ENCODE assay signal across 35 mouse cellular contexts in the genomic region with DNA sequence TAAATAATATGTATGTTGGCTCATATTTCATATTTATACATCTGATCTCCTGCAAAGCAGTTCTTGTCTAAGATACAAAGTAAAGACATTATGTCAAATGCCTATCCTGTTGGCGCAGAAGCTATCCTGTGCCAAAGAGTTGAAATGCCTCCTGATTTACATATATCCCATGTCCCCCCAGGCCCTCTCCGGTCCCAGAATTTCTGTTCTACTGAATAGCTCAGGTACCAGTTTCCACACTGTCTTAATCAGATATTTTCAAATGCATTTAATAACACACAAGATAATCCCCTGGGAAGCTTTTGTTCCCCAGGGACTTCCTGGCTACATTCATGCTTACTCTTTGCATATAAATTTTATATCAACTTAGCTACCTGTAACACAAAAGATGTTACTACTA.
"Had no signal": no experiment of that assay in that cellular context is flagged by ENCODE, and none has a peak within 500 bp of the region (broad histone marks: within the 10 kb centered on the region; RNA-seq: fewer than 3 reads in every experiment).

No protein-coding gene starts in this region.

- H3K36me3 ChIP-seq: heart, embryonic 10.5 days; heart, embryonic 12.5 days; heart, embryonic 13.5 days; heart, embryonic 15.5 days; hindbrain, embryonic 10.5 days; hindbrain, embryonic 12.5 days; hindbrain, embryonic 13.5 days; hindbrain, embryonic 15.5 days; intestine, embryonic 15.5 days; kidney, embryonic 15.5 days had no signal

- ATAC-seq: hindbrain, embryonic 16.5 days; hindbrain, postnatal 0 days; inflammation-experienced regulatory T-cells, adult 6 months; intestine, embryonic 15.5 days; intestine, embryonic 16.5 days; intestine, postnatal 0 days had no signal

- DNase-seq: heart, postnatal 10 days; heart, postnatal 14 days; heart, postnatal 36 days; heart, postnatal 4 days; kidney, adult 11 months; kidney, adult 18-20 months; kidney, adult 2 months; kidney, adult 8-10 months; kidney, adult 9 months; kidney, postnatal 10 days; kidney, postnatal 14 days; kidney, postnatal 25 days; kidney, postnatal 36 days; kidney, postnatal 4 days; layer of hippocampus, postnatal 36 days had no signal

- H3K4me2 ChIP-seq: heart, embryonic 11.5 days; heart, embryonic 12.5 days; heart, embryonic 13.5 days; heart, embryonic 15.5 days; hindbrain, embryonic 12.5 days; hindbrain, embryonic 13.5 days; hindbrain, embryonic 14.5 days; hindbrain, embryonic 15.5 days; intestine, embryonic 15.5 days; kidney, embryonic 15.5 days had no signal

- H3K27ac ChIP-seq: heart, embryonic 10.5 days; heart, embryonic 13.5 days; heart, embryonic 15.5 days; hindbrain, embryonic 10.5 days; hindbrain, embryonic 12.5 days; hindbrain, embryonic 13.5 days; hindbrain, embryonic 14.5 days; hindbrain, embryonic 15.5 days; hindbrain, postnatal 0 days; intestine, embryonic 15.5 days; kidney, embryonic 15.5 days; kidney, postnatal 0 days; layer of hippocampus, adult 2 months; left cerebral cortex, adult 2 months had no signal

- H3K4me3 ChIP-seq: heart, embryonic 10.5 days; heart, embryonic 12.5 days; heart, embryonic 13.5 days; heart, embryonic 15.5 days; hindbrain, embryonic 10.5 days; hindbrain, embryonic 12.5 days; hindbrain, embryonic 13.5 days; hindbrain, embryonic 15.5 days; intestine, embryonic 15.5 days; kidney, embryonic 15.5 days; layer of hippocampus, adult 2 months; left cerebral cortex, adult 2 months had no signal

- H3K9ac ChIP-seq: heart, embryonic 12.5 days; heart, embryonic 13.5 days; heart, embryonic 15.5 days; hindbrain, embryonic 12.5 days; hindbrain, embryonic 13.5 days; hindbrain, embryonic 14.5 days; hindbrain, embryonic 15.5 days; intestine, embryonic 15.5 days; kidney, embryonic 15.5 days had no signal

- H3K4me1 ChIP-seq: heart, embryonic 10.5 days; heart, embryonic 12.5 days; heart, embryonic 13.5 days; heart, embryonic 15.5 days; hindbrain, embryonic 10.5 days; hindbrain, embryonic 12.5 days; hindbrain, embryonic 13.5 days; hindbrain, embryonic 15.5 days; intestine, embryonic 15.5 days; kidney, embryonic 15.5 days had no signal

- H3K27me3 ChIP-seq: heart, embryonic 12.5 days; heart, embryonic 13.5 days; heart, embryonic 15.5 days; hindbrain, embryonic 12.5 days; hindbrain, embryonic 13.5 days; hindbrain, embryonic 15.5 days; intestine, embryonic 15.5 days; kidney, embryonic 15.5 days had no signal

- H3K9me3 ChIP-seq: heart, embryonic 10.5 days; heart, embryonic 12.5 days; heart, embryonic 13.5 days; heart, embryonic 15.5 days; hindbrain, embryonic 10.5 days; hindbrain, embryonic 12.5 days; hindbrain, embryonic 13.5 days; hindbrain, embryonic 15.5 days; intestine, embryonic 15.5 days; kidney, embryonic 15.5 days had no signal
